Mouse (Mus musculus) heart, adult 8-10 months (tissue): ENCODE measurements around the gene Olfr1355. TPM values are rescaled to one million over a fixed set of nuclear protein-coding genes. Genes with fewer than 3 reads are reported as not detected.
"Not testable (repeated sequence)": the region's sequence is repeated elsewhere in the genome, so short reads cannot be mapped to it uniquely, and the experiment has no call there.

Experiments
- DNase-seq: peaks from one replicate; pipeline ENCODE4 v3.0.0; 2022; ENCODE audit warnings: low spot score
- total RNA-seq, 4 experiments: library from RNA; stranded (reverse); gene quantifications; 2 replicates each; pipeline ENCODE4 v1.2.4; 2022

The Olfr1355 gene
- not detected for total RNA-seq

DNA sequence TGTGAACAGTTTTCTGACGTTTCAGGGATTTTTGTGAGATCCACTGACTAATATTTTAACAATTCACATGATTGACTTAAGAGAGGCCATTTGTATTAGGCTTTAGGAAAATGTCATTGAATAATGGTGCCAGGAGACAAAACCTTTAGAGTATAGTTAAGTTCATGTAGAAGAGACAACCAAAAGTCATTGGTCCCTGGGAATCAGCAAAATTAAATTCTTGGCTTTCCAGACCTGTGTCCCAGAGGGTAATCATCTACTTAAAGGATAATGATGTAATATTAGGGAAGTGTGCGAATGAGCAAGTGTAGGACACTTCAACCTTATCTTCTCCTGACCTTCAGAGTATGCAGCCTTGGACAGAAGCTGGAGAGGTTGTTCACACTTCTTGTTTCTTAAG lies at the start of gene Olfr1355:
TSS of gene Olfr1355 (plus strand) at position 301 of the 400 bp plus-strand sequence.
- DNase-seq = no peak

- DNase-seq = not testable (repeated sequence)
Measured at GRCm38 (mm10) chr10:78840456-78840855, 34.9 kb upstream of the Olfr1355 start.

- DNase-seq = no peak
Measured at GRCm38 (mm10) chr10:78852066-78852465, 23.3 kb upstream of the Olfr1355 start, which contains the start of gene Olfr1356. Gene Olfr1356 (minus strand): TSS chr10:78852166.

DNA sequence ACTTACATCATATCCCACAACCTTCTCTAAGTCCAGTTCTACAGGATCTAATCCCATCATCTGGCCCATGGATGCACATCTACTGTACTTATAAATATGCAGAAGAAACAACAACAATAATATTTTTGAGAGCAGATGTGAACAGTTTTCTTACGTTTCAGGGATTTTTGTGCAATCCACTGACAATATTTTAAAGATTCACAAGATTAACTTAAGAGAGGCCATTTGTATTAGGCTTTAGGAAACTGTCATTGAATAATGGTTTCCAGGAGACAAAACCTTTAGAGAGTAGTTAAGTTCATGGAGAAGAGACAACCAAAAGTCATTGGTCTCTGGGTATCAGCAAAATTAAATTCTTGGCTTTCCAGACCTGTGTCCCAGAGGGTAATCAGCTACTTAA lies 37.5 kb downstream of the Olfr1355 start, which contains the start of gene Olfr1354:
TSS of gene Olfr1354 (plus strand) at position 301 of the 400 bp plus-strand sequence.
- not testable (repeated sequence) for DNase-seq

Other genes starting within 250 kb of the Olfr1355 start
- gene Casp14, start 157.2 kb upstream of the Olfr1355 start, total RNA-seq = not detected
- gene Ccdc105, start 122.5 kb upstream of the Olfr1355 start, total RNA-seq = not detected
- gene Slc1a6, start 95.0 kb upstream of the Olfr1355 start, total RNA-seq = not detected
- not detected for gene Olfr1356, start 23.4 kb upstream of the Olfr1355 start, total RNA-seq
- not detected for gene Olfr1354, start 37.6 kb downstream of the Olfr1355 start, total RNA-seq
- not detected for gene Olfr8, start 75.1 kb downstream of the Olfr1355 start, total RNA-seq
- gene Olfr1353, start 87.8 kb downstream of the Olfr1355 start, total RNA-seq = not detected
- not detected for gene Olfr1352, start 105.5 kb downstream of the Olfr1355 start, total RNA-seq
- gene Olfr1351, start 136.9 kb downstream of the Olfr1355 start, total RNA-seq = not detected
- not detected for gene Olfr57, start 153.2 kb downstream of the Olfr1355 start, total RNA-seq
- gene 2610008E11Rik, start 222.1 kb downstream of the Olfr1355 start, total RNA-seq = 10 to 100 TPM; 11.5 to 13.3 (median 12.3) TPM